In genomic region chr1:134829635-134830034, GRCm38 (mm10) we compare ENCODE assay signal across 9 mouse cellular contexts.
A peak's percentile ranks its signal among the peaks of the same experiment; 100 is the strongest.
DNase-seq lines count a peak whose midpoint lies in the region; TF ChIP-seq lines count a peak whose summit lies in the region.
"Had no signal": no experiment of that assay in that cellular context is flagged by ENCODE, and none has a peak within 500 bp of the region (broad histone marks: within the 10 kb centered on the region; RNA-seq: fewer than 3 reads in every experiment).

No protein-coding gene starts in this region.

- intact Hi-C loops in heart, postnatal 36 days (cut with DNase I): loop anchor here (1.0 to 5.0 kb wide), 4 partner anchors 47 to 192 kb away; no protein-coding TSS in a partner anchor

- H3K27ac ChIP-seq in cortical plate, adult 2 months (ENCODE audit: insufficient read depth, low read length): no peak overlapping the region
- H3K27ac ChIP-seq: limb, embryonic 12.5 days had no signal

- TF ChIP-seq CTCF in cortical plate, adult 2 months (IDR thresholded peaks at IDR 0.05; ENCODE audit: extremely low read depth, insufficient read depth, low read length): peak; percentile 53; the same call in 1 of the 2 replicates

- H3K4me1 ChIP-seq in cortical plate, adult 2 months (ENCODE audit: control insufficient read depth, insufficient read depth, low read length): peaks cover 2% of the 10 kb centered on the region
- H3K4me1 ChIP-seq: limb, embryonic 12.5 days had no signal

- no peak overlapping the region for H3K4me3 ChIP-seq in cortical plate, adult 2 months (ENCODE audit: insufficient read depth, low read length)
- H3K4me3 ChIP-seq: limb, embryonic 12.5 days had no signal

- TF ChIP-seq POLR2A in cortical plate, adult 2 months (IDR thresholded peaks at IDR 0.05; ENCODE audit: extremely low read depth, insufficient read depth, low read length): no peak

- DNase-seq in heart, adult 9 months (ENCODE audit: low spot score in 2 of 2): peak; percentile 30 to 31
- no peak for DNase-seq in heart, postnatal 36 days
- DNase-seq in Muller cell, postnatal 12 days (ENCODE audit: inconsistent ontology term): peak; percentile 38
- peak; percentile 15 to 38 for DNase-seq in kidney, postnatal 36 days
- no peak for DNase-seq in urinary bladder, postnatal 14 days (ENCODE audit: low spot score)
- no peak for DNase-seq in neural tube, embryonic 10.5 days (ENCODE audit: extremely low spot score, low spot score)
- no peak for DNase-seq in layer of hippocampus, postnatal 10 days (ENCODE audit: low spot score in 2 of 2)

Comparison
In these comparisons a context has a peak if more than half of its experiments do, and no peak if none do; other contexts are left out.
1. DNase-seq: peak in heart, adult 9 months (2 of 2), Muller cell, postnatal 12 days (single experiment) and kidney, postnatal 36 days (2 of 2); none in heart, postnatal 36 days (0 of 2), urinary bladder, postnatal 14 days (single experiment), neural tube, embryonic 10.5 days (single experiment) and layer of hippocampus, postnatal 10 days (0 of 2).